Mouse (Mus musculus) embryonic facial prominence, embryonic 10.5 days (tissue): ENCODE measurements at regions not wholly inside any gene's neighbourhood (a gene's known extent, or its start where the extent isn't known, plus 50 kb on each side); places are given as distances from the start of the nearest gene placed in this dataset.

Source experiments
- DNase-seq: peaks from one replicate; pipeline ENCODE4 v3.0.0-alpha.2; 2017; ENCODE audit warnings: low spot score
- H3K27ac ChIP-seq: fragments of 300-500 bp; sonication (generic); replicated peaks from 2 replicates; pipeline ENCODE4 v1.5.1; 2016; ENCODE audit warnings: mild to moderate bottlenecking
- H3K27me3 ChIP-seq: fragments of 300-500 bp; sonication (generic); replicated peaks from 2 replicates; pipeline ENCODE4 v1.6.1; 2016; ENCODE audit warnings: low read depth, mild to moderate bottlenecking; ENCODE audit not compliant: poor library complexity, severe bottlenecking
- H3K36me3 ChIP-seq: fragments of 300-500 bp; sonication (generic); replicated peaks from 2 replicates; pipeline ENCODE4 v1.6.1; 2016; ENCODE audit warnings: mild to moderate bottlenecking, moderate library complexity
- H3K4me1 ChIP-seq: fragments of 300-500 bp; sonication (generic); 2 replicates; pipeline ENCODE4 v1.6.1; 2016
- H3K4me3 ChIP-seq: fragments of 300-500 bp; sonication (generic); 2 replicates; pipeline ENCODE4 v1.5.1; 2016; ENCODE audit warnings: mild to moderate bottlenecking, moderate library complexity
- H3K9me3 ChIP-seq: fragments of 300-500 bp; sonication (generic); 2 replicates; pipeline ENCODE4 v1.6.1; 2016; ENCODE audit warnings: mild to moderate bottlenecking
- WGBS: fragments of 180-500 bp; shearing (Covaris S2); methylation state at CpG from one replicate; pipeline ENCODE4 v1.1.7; 2016; 5-methylcytosine and 5-hydroxymethylcytosine counted together

GRCm38 (mm10) chr8:86428998-86429651, 151.4 kb downstream of the Abcc12 start:
- Histone ChIP-seq H3K27me3 (no peaks in the 10 kb centered on the region), H3K4me3 (no peak overlapping the region), H3K36me3 (no peaks in the 10 kb centered on the region), H3K9me3 (no peaks in the 10 kb centered on the region), H3K27ac (no peak overlapping the region), H3K4me1 (no peaks in the 10 kb centered on the region)
- 95% methylated on average over 2 of the region's 2 CpGs for WGBS
- no peak for DNase-seq

- 64% methylated on average over 5 of the region's 5 CpGs for WGBS
- no peaks in the 10 kb centered on the region for H3K9me3 ChIP-seq
- no peak overlapping the region for H3K4me3 ChIP-seq
- no peak for DNase-seq
- H3K4me1 ChIP-seq: no peaks in the 10 kb centered on the region
- no peaks in the 10 kb centered on the region for H3K27me3 ChIP-seq
- H3K27ac ChIP-seq: no peak overlapping the region
- H3K36me3 ChIP-seq: no peaks in the 10 kb centered on the region
Observed at GRCm38 (mm10) chr8:86428131-86428530, 152.4 kb downstream of the Abcc12 start.

- DNase-seq: no peak
- no peak overlapping the region for H3K4me3 ChIP-seq
- no peaks in the 10 kb centered on the region for H3K36me3 ChIP-seq
- no peak overlapping the region for H3K27ac ChIP-seq
- no peaks in the 10 kb centered on the region for H3K27me3 ChIP-seq
- H3K9me3 ChIP-seq: no peaks in the 10 kb centered on the region
- H3K4me1 ChIP-seq: no peaks in the 10 kb centered on the region
- WGBS: 69% methylated on average over 4 of the region's 4 CpGs
Observed at GRCm38 (mm10) chr8:86426056-86426455, 154.4 kb downstream of the Abcc12 start.

GRCm38 (mm10) chr8:86425382-86425781, 155.1 kb downstream of the Abcc12 start:
- H3K27ac ChIP-seq: no peak overlapping the region
- H3K9me3 ChIP-seq: no peaks in the 10 kb centered on the region
- peak; percentile 34 for DNase-seq
- H3K27me3 ChIP-seq: no peaks in the 10 kb centered on the region
- no peaks in the 10 kb centered on the region for H3K4me1 ChIP-seq
- 87% methylated on average over 3 of the region's 3 CpGs for WGBS
- H3K36me3 ChIP-seq: no peaks in the 10 kb centered on the region
- no peak overlapping the region for H3K4me3 ChIP-seq

GRCm38 (mm10) chr8:86419059-86419651, 161.3 kb downstream of the Abcc12 start:
- no peak for DNase-seq
- H3K27ac ChIP-seq: no peak overlapping the region
- no peaks in the 10 kb centered on the region for H3K9me3 ChIP-seq
- no peaks in the 10 kb centered on the region for H3K27me3 ChIP-seq
- H3K4me1 ChIP-seq: no peaks in the 10 kb centered on the region
- no peaks in the 10 kb centered on the region for H3K36me3 ChIP-seq
- H3K4me3 ChIP-seq: no peak overlapping the region
- WGBS: 78% methylated on average over 5 of the region's 5 CpGs

- H3K27ac ChIP-seq: no peak overlapping the region
- DNase-seq: no peak
- no peak overlapping the region for H3K4me3 ChIP-seq
- no peaks in the 10 kb centered on the region for H3K4me1 ChIP-seq
- no peaks in the 10 kb centered on the region for H3K9me3 ChIP-seq
- 74% methylated on average over 7 of the region's 7 CpGs for WGBS
- H3K27me3 ChIP-seq: no peaks in the 10 kb centered on the region
- no peaks in the 10 kb centered on the region for H3K36me3 ChIP-seq
Observed at GRCm38 (mm10) chr8:86418414-86418981, 162.0 kb downstream of the Abcc12 start.

- H3K4me3 ChIP-seq: no peak overlapping the region
- no peaks in the 10 kb centered on the region for H3K27me3 ChIP-seq
- no peak for DNase-seq
- no peaks in the 10 kb centered on the region for H3K9me3 ChIP-seq
- WGBS: 92% methylated on average over 2 of the region's 2 CpGs
- H3K27ac ChIP-seq: no peak overlapping the region
- H3K36me3 ChIP-seq: no peaks in the 10 kb centered on the region
- H3K4me1 ChIP-seq: no peaks in the 10 kb centered on the region
Observed at GRCm38 (mm10) chr8:86415208-86415607, 165.3 kb downstream of the Abcc12 start.

- Histone ChIP-seq H3K27me3 (no peaks in the 10 kb centered on the region), H3K9me3 (no peaks in the 10 kb centered on the region), H3K4me3 (no peak overlapping the region), H3K4me1 (no peaks in the 10 kb centered on the region), H3K27ac (no peak overlapping the region), H3K36me3 (no peaks in the 10 kb centered on the region)
- DNase-seq: no peak
- 80% methylated on average over 8 of the region's 8 CpGs for WGBS
Observed at GRCm38 (mm10) chr8:86411232-86411631, 169.3 kb downstream of the Abcc12 start.

- 87% methylated on average over 3 of the region's 3 CpGs for WGBS
- no peak for DNase-seq
- Histone ChIP-seq H3K36me3 (no peaks in the 10 kb centered on the region), H3K9me3 (no peaks in the 10 kb centered on the region), H3K4me1 (no peaks in the 10 kb centered on the region), H3K27ac (no peak overlapping the region), H3K4me3 (no peak overlapping the region), H3K27me3 (no peaks in the 10 kb centered on the region)
Observed at GRCm38 (mm10) chr8:86406196-86406595, 174.3 kb downstream of the Abcc12 start.

GRCm38 (mm10) chr8:86403434-86403833, 177.1 kb downstream of the Abcc12 start:
- Histone ChIP-seq H3K4me3 (no peak overlapping the region), H3K9me3 (no peaks in the 10 kb centered on the region), H3K4me1 (no peaks in the 10 kb centered on the region), H3K27me3 (no peaks in the 10 kb centered on the region), H3K36me3 (no peaks in the 10 kb centered on the region), H3K27ac (no peak overlapping the region)
- WGBS: 84% methylated on average over 4 of the region's 4 CpGs
- no peak for DNase-seq

- Histone ChIP-seq H3K36me3 (no peaks in the 10 kb centered on the region), H3K4me1 (no peaks in the 10 kb centered on the region), H3K27ac (no peak overlapping the region), H3K9me3 (no peaks in the 10 kb centered on the region), H3K4me3 (no peak overlapping the region), H3K27me3 (no peaks in the 10 kb centered on the region)
- DNase-seq: no peak
- 86% methylated on average over 2 of the region's 2 CpGs for WGBS
Observed at GRCm38 (mm10) chr8:86401946-86402345, 178.5 kb downstream of the Abcc12 start.

- Histone ChIP-seq H3K27ac (no peak overlapping the region), H3K4me3 (no peak overlapping the region), H3K4me1 (peaks cover 7% of the 10 kb centered on the region), H3K27me3 (no peaks in the 10 kb centered on the region), H3K9me3 (no peaks in the 10 kb centered on the region), H3K36me3 (no peaks in the 10 kb centered on the region)
- WGBS: 88% methylated on average over 3 of the region's 3 CpGs
- DNase-seq: no peak
Observed at GRCm38 (mm10) chr8:86395121-86395520, 185.4 kb downstream of the Abcc12 start.

GRCm38 (mm10) chr8:86393835-86394234, 186.7 kb downstream of the Abcc12 start:
- Histone ChIP-seq H3K27me3 (no peaks in the 10 kb centered on the region), H3K27ac (no peak overlapping the region), H3K36me3 (no peaks in the 10 kb centered on the region), H3K9me3 (no peaks in the 10 kb centered on the region), H3K4me1 (peaks cover 20% of the 10 kb centered on the region), H3K4me3 (no peak overlapping the region)
- DNase-seq: no peak
- 76% methylated on average over 1 of the region's 1 CpGs for WGBS
